Mouse (Mus musculus): ENCODE data around the gene Serpina1d. TPM values are rescaled to one million over a fixed set of nuclear protein-coding genes. Genes with fewer than 3 reads are reported as not detected.
"Not testable (repeated sequence)": the region's sequence is repeated elsewhere in the genome, so short reads cannot be mapped to it uniquely, and the experiment has no call there.

The Serpina1d gene
- polyA plus RNA-seq (2015; fragmentation: Nextera tagmentation; extraction: Ambion mirVana), result not detected in 2 replicates

GRCm38 (mm10) chr12:103773246-103773851 is at the start of gene Serpina1d:
Gene Serpina1d, minus strand, starts transcription at chr12:103773592.
- H3K36me3 ChIP-seq (ENCODE audit: control insufficient read depth, insufficient read depth); H3K27ac ChIP-seq (ENCODE audit: low read length); H3K9me3 ChIP-seq (ENCODE audit: control insufficient read depth, low read length); H3K27me3 ChIP-seq (replicated peaks; ENCODE audit: control insufficient read depth, insufficient read depth, low read length); H3K9ac ChIP-seq (replicated peaks; ENCODE audit: low read depth, low read length); ATAC-seq; H3K4me2 ChIP-seq (ENCODE audit: low read length); H3K4me3 ChIP-seq (replicated peaks; ENCODE audit: low read length); H3K4me1 ChIP-seq (replicated peaks; ENCODE audit: control insufficient read depth, insufficient read depth, low read length): not testable (repeated sequence)
- WGBS, result 92% methylated on average over 6 of the region's 6 CpGs

DNA sequence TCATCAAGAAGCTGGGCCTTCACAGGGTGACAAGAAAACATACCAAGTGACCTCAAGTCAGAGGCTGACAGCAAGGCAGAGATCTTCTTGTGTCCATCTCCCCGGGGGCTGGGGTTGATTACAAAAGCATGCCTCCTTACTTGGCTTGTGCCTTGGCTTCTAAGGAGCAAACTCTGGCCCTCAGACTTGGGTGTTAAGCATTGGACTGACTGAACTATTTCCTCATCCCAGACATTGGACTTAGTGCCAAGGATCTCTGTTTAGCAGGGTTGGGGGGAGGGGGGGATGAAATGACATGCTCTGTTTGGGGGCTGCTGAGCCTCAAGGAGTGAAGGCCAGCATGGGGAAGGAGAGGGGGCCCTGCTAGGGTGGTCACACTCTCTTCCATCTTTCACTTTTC is 2.8 kb downstream of the Serpina1d start:
- H3K27me3 ChIP-seq (replicated peaks; ENCODE audit: control insufficient read depth, insufficient read depth, low read length); H3K4me1 ChIP-seq (replicated peaks; ENCODE audit: control insufficient read depth, insufficient read depth, low read length); ATAC-seq; H3K4me2 ChIP-seq (ENCODE audit: low read length); H3K27ac ChIP-seq (ENCODE audit: low read length); H3K9me3 ChIP-seq (ENCODE audit: control insufficient read depth, low read length); H3K4me3 ChIP-seq (replicated peaks; ENCODE audit: low read length); H3K9ac ChIP-seq (replicated peaks; ENCODE audit: low read depth, low read length); H3K36me3 ChIP-seq (ENCODE audit: control insufficient read depth, insufficient read depth): not testable (repeated sequence)
- WGBS, result 100% methylated on average over 1 of the region's 1 CpGs

GRCm38 (mm10) chr12:103763083-103763482 is 10.3 kb downstream of the Serpina1d start:
- H3K4me1 ChIP-seq (replicated peaks; ENCODE audit: control insufficient read depth, insufficient read depth, low read length); H3K4me2 ChIP-seq (ENCODE audit: low read length); H3K9ac ChIP-seq (replicated peaks; ENCODE audit: low read depth, low read length); H3K4me3 ChIP-seq (replicated peaks; ENCODE audit: low read length); ATAC-seq; H3K9me3 ChIP-seq (ENCODE audit: control insufficient read depth, low read length); H3K36me3 ChIP-seq (ENCODE audit: control insufficient read depth, insufficient read depth); H3K27ac ChIP-seq (ENCODE audit: low read length); H3K27me3 ChIP-seq (replicated peaks; ENCODE audit: control insufficient read depth, insufficient read depth, low read length): not testable (repeated sequence)
- 89% methylated on average over 3 of the region's 3 CpGs for WGBS

- H3K4me2 ChIP-seq (ENCODE audit: low read length); H3K27ac ChIP-seq (ENCODE audit: low read length); ATAC-seq; H3K4me1 ChIP-seq (replicated peaks; ENCODE audit: control insufficient read depth, insufficient read depth, low read length); H3K9me3 ChIP-seq (ENCODE audit: control insufficient read depth, low read length); H3K4me3 ChIP-seq (replicated peaks; ENCODE audit: low read length); H3K9ac ChIP-seq (replicated peaks; ENCODE audit: low read depth, low read length); H3K27me3 ChIP-seq (replicated peaks; ENCODE audit: control insufficient read depth, insufficient read depth, low read length); H3K36me3 ChIP-seq (ENCODE audit: control insufficient read depth, insufficient read depth): not testable (repeated sequence)
- 94% methylated on average over 3 of the region's 3 CpGs for WGBS
These were observed 13.1 kb downstream of the Serpina1d start for GRCm38 (mm10) chr12:103760316-103760715.

GRCm38 (mm10) chr12:103745957-103746356 is 27.4 kb downstream of the Serpina1d start:
- H3K36me3 ChIP-seq (ENCODE audit: control insufficient read depth, insufficient read depth); H3K4me3 ChIP-seq (replicated peaks; ENCODE audit: low read length); H3K4me2 ChIP-seq (ENCODE audit: low read length); H3K4me1 ChIP-seq (replicated peaks; ENCODE audit: control insufficient read depth, insufficient read depth, low read length); H3K27me3 ChIP-seq (replicated peaks; ENCODE audit: control insufficient read depth, insufficient read depth, low read length); H3K9me3 ChIP-seq (ENCODE audit: control insufficient read depth, low read length); H3K27ac ChIP-seq (ENCODE audit: low read length); ATAC-seq; H3K9ac ChIP-seq (replicated peaks; ENCODE audit: low read depth, low read length): not testable (repeated sequence)
- 83% methylated on average over 5 of the region's 5 CpGs for WGBS

GRCm38 (mm10) chr12:103737791-103738580 is 35.4 kb downstream of the Serpina1d start:
- H3K9me3 ChIP-seq (ENCODE audit: control insufficient read depth, low read length); H3K36me3 ChIP-seq (ENCODE audit: control insufficient read depth, insufficient read depth); H3K4me2 ChIP-seq (ENCODE audit: low read length); H3K4me3 ChIP-seq (replicated peaks; ENCODE audit: low read length); H3K27ac ChIP-seq (ENCODE audit: low read length); ATAC-seq; H3K9ac ChIP-seq (replicated peaks; ENCODE audit: low read depth, low read length); H3K27me3 ChIP-seq (replicated peaks; ENCODE audit: control insufficient read depth, insufficient read depth, low read length); H3K4me1 ChIP-seq (replicated peaks; ENCODE audit: control insufficient read depth, insufficient read depth, low read length): not testable (repeated sequence)
- 95% methylated on average over 5 of the region's 6 CpGs for WGBS

GRCm38 (mm10) chr12:103735566-103735965 is 37.8 kb downstream of the Serpina1d start:
- H3K27me3 ChIP-seq (replicated peaks; ENCODE audit: control insufficient read depth, insufficient read depth, low read length); H3K36me3 ChIP-seq (ENCODE audit: control insufficient read depth, insufficient read depth); H3K9ac ChIP-seq (replicated peaks; ENCODE audit: low read depth, low read length); H3K4me3 ChIP-seq (replicated peaks; ENCODE audit: low read length); ATAC-seq; H3K4me2 ChIP-seq (ENCODE audit: low read length); H3K9me3 ChIP-seq (ENCODE audit: control insufficient read depth, low read length); H3K4me1 ChIP-seq (replicated peaks; ENCODE audit: control insufficient read depth, insufficient read depth, low read length); H3K27ac ChIP-seq (ENCODE audit: low read length): not testable (repeated sequence)
- WGBS, result 96% methylated on average over 4 of the region's 4 CpGs

DNA sequence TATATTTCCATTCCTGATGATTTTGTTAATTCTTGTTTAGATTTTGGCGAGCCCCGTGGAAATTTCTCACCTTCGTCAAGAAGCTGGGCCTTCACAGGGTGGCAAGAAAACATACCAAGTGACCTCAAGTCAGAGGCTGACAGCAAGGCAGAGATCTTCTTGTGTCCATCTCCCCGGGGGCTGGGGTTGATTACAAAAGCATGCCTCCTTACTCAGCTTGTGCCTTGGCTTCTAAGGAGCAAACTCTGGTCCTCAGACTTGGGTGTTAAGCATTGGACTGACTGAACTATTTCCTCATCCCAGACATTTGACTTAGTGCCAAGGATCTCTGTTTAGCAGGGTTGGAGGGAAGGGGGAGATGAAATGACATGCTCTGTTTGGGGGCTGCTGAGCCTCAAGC is 38.3 kb downstream of the Serpina1d start:
- not testable (repeated sequence) for ATAC-seq; H3K4me2 ChIP-seq (ENCODE audit: low read length); H3K4me3 ChIP-seq (replicated peaks; ENCODE audit: low read length); H3K27ac ChIP-seq (ENCODE audit: low read length); H3K9ac ChIP-seq (replicated peaks; ENCODE audit: low read depth, low read length); H3K4me1 ChIP-seq (replicated peaks; ENCODE audit: control insufficient read depth, insufficient read depth, low read length); H3K36me3 ChIP-seq (ENCODE audit: control insufficient read depth, insufficient read depth); H3K9me3 ChIP-seq (ENCODE audit: control insufficient read depth, low read length); H3K27me3 ChIP-seq (replicated peaks; ENCODE audit: control insufficient read depth, insufficient read depth, low read length)
- 89% methylated on average over 4 of the region's 4 CpGs for WGBS
